Comparison of ENCODE assay signal across 8 mouse cellular contexts in genomic region chr15:10981377-10982063, GRCm38 (mm10). TPM values are rescaled to one million over a fixed set of nuclear protein-coding genes. Genes with fewer than 3 reads are reported as not detected.
DNase-seq lines count a peak whose midpoint lies in the region; ATAC-seq lines count a peak whose summit lies in the region.

Amacr (plus strand) TSS chr15:10981756.

- under 1% methylated on average over 52 of the region's 52 CpGs for WGBS in heart, embryonic 10.5 days
- WGBS in kidney, embryonic 15.5 days = under 1% methylated on average over 52 of the region's 52 CpGs

- peak; percentile 95 for ATAC-seq in erythroblast, adult 5-6 weeks (replicated peaks; ENCODE audit: low FRiP score, poor library complexity, severe bottlenecking)
- peak; percentile 98 for ATAC-seq in kidney, embryonic 15.5 days (replicated peaks; ENCODE audit: low FRiP score)
- ATAC-seq in monocyte, adult 5-6 weeks (replicated peaks; ENCODE audit: insufficient number of reproducible peaks, low FRiP score, low TSS enrichment, poor library complexity, severe bottlenecking) = peak; percentile 80

- H3K4me2 ChIP-seq in kidney, embryonic 15.5 days = peak within 1 kb of the TSS; percentile 70

- peak; percentile 90 for DNase-seq in 416B (ENCODE audit: low read depth)
- DNase-seq in brain, adult 2 months (ENCODE audit: low read depth, low spot score) = peak; percentile 97
- peak; percentile 95 for DNase-seq in heart, embryonic 10.5 days (ENCODE audit: low spot score)
- peak; percentile 90 for DNase-seq in liver
- DNase-seq in spleen, postnatal 4 days (ENCODE audit: low spot score in 2 of 2) = peak; percentile 79 to 91

- peak within 1 kb of the TSS; percentile 97 for H3K27ac ChIP-seq in heart, embryonic 10.5 days
- peak within 1 kb of the TSS; percentile 94 for H3K27ac ChIP-seq in kidney, embryonic 15.5 days

- no peaks in the 10 kb centered on the region for H3K9me3 ChIP-seq in heart, embryonic 10.5 days
- H3K9me3 ChIP-seq in kidney, embryonic 15.5 days (replicated peaks) = no peaks in the 10 kb centered on the region

- peak within 1 kb of the TSS; percentile 79 for H3K4me3 ChIP-seq in heart, embryonic 10.5 days
- peak within 1 kb of the TSS; percentile 77 for H3K4me3 ChIP-seq in kidney, embryonic 15.5 days (replicated peaks)

- H3K36me3 ChIP-seq in heart, embryonic 10.5 days = no peaks in the 10 kb centered on the region
- peaks cover 11% of the 10 kb centered on the region; the same call in 1 of the 2 replicates for H3K36me3 ChIP-seq in kidney, embryonic 15.5 days

- no peaks in the 10 kb centered on the region for H3K27me3 ChIP-seq in heart, embryonic 10.5 days (ENCODE audit: insufficient read depth, poor library complexity, severe bottlenecking)
- no peaks in the 10 kb centered on the region for H3K27me3 ChIP-seq in kidney, embryonic 15.5 days

- peak within 1 kb of the TSS; percentile 77 for H3K9ac ChIP-seq in kidney, embryonic 15.5 days

- H3K4me1 ChIP-seq in heart, embryonic 10.5 days = peaks cover 3% of the 10 kb centered on the region
- peaks cover 15% of the 10 kb centered on the region for H3K4me1 ChIP-seq in kidney, embryonic 15.5 days

RNA-seq across cellular contexts. Expression of gene Amacr, which starts in this region (rescaled TPM):
- total RNA-seq in erythroblast, adult 5-6 weeks (2015; ENCODE audit: low replicate concordance) = 1.0 TPM in 1 of 2 replicates, not detected in the other
- not detected in 2 replicates for total RNA-seq in erythroblast, adult 5-6 weeks (2017; ENCODE audit: low replicate concordance)
- 14.2 and 17.9 TPM in 2 replicates for polyA plus RNA-seq in heart, embryonic 10.5 days (2016; fragmentation: Nextera tagmentation; extraction: Ambion mirVana)
- polyA plus RNA-seq in kidney, embryonic 15.5 days (2015; fragmentation: Nextera tagmentation; extraction: Ambion mirVana) = 26.0 and 31.2 TPM in 2 replicates
- total RNA-seq in monocyte, adult 5-6 weeks (2017) = 2.7 to 3.7 TPM in 2 of 3 replicates, not detected in the other

Comparison
In these comparisons a context has a peak if more than half of its experiments do, and no peak if none do; other contexts are left out.
1. Peak in every context shown above with its lines: DNase-seq, ATAC-seq, H3K4me3 ChIP-seq and H3K27ac ChIP-seq.